Mouse (Mus musculus): ENCODE measurements at regions not wholly inside any gene's neighbourhood (a gene's known extent, or its start where the extent isn't known, plus 50 kb on each side); places are given as distances from the start of the nearest gene placed in this dataset.

GRCm38 (mm10) chr11:20896277-20897123, 65.6 kb upstream of the Lgalsl start:
- TF ChIP-seq CTCF (IDR thresholded peaks at IDR 0.05 in 2 of 3, conservative IDR thresholded peaks at IDR 0.05 in 1 of 3; ENCODE audit: control insufficient read depth in 1 of 3, insufficient read depth in 1 of 3, low read depth in 2 of 3, low read length in 3 of 3, poor library complexity in 1 of 3, severe bottlenecking in 1 of 3) (no peak), POLR2A (IDR thresholded peaks at IDR 0.05; ENCODE audit: control insufficient read depth in 1 of 2, insufficient read depth in 1 of 2, low read depth in 1 of 2, low read length in 2 of 2, poor library complexity in 1 of 2) (no peak), MYB (IDR thresholded peaks at IDR 0.05; ENCODE audit: low read depth, low read length) (no peak), TAL1 (IDR thresholded peaks at IDR 0.05; ENCODE audit: low read length) (peak; percentile 91), ETS1 (IDR thresholded peaks at IDR 0.05; ENCODE audit: low read depth, low read length) (peak; percentile 76), ELF1 (IDR thresholded peaks at IDR 0.05; ENCODE audit: low read depth, low read length) (no peak), TCF12 (IDR thresholded peaks at IDR 0.05; ENCODE audit: low read depth, low read length) (peak; percentile 56; the same call in 1 of the 2 replicates)
